Mouse (Mus musculus) cerebellum, postnatal 10 days (tissue): ENCODE measurements around the gene Cyp4a12b.
"Not testable (repeated sequence)": the region's sequence is repeated elsewhere in the genome, so short reads cannot be mapped to it uniquely, and the experiment has no call there.

Source experiments
- DNase-seq, 2 experiments: peaks; one replicate each; pipeline ENCODE4 v3.0.0; 2021; ENCODE audit warnings: mixed read lengths in 2 of 2

The Cyp4a12b gene

GRCm38 (mm10) chr4:115411324-115411723, at the start of gene Cyp4a12b:
Cyp4a12b (plus strand) TSS chr4:115411624.
- DNase-seq: not testable (repeated sequence)

GRCm38 (mm10) chr4:115365624-115366023, 45.8 kb upstream of the Cyp4a12b start:
- DNase-seq: not testable (repeated sequence)

- peak; percentile 7 to 11 for DNase-seq
Measured at GRCm38 (mm10) chr4:115368067-115368466, 43.4 kb upstream of the Cyp4a12b start.

GRCm38 (mm10) chr4:115396256-115396655, 15.2 kb upstream of the Cyp4a12b start:
- not testable (repeated sequence) for DNase-seq

DNA sequence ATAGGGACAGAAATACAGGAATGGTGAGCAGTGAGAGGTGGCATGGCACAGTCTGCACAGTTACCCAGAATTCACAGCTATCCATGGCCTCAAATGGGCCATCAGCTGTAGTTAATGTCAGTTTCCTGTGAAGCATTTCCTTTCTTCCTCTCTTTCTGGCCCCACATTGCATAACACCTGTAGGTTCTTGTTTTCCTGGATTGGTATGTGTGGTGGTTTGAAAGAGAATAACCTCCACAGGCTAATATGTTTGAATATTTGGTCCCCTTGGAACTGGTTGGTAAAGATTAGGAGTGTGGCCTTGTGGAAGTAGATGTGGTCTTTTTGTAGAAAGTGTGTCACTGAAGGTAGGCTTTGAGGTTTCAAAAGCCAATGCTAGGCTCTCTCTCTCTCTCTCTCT, 14.5 kb upstream of the Cyp4a12b start:
- not testable (repeated sequence) for DNase-seq

DNA sequence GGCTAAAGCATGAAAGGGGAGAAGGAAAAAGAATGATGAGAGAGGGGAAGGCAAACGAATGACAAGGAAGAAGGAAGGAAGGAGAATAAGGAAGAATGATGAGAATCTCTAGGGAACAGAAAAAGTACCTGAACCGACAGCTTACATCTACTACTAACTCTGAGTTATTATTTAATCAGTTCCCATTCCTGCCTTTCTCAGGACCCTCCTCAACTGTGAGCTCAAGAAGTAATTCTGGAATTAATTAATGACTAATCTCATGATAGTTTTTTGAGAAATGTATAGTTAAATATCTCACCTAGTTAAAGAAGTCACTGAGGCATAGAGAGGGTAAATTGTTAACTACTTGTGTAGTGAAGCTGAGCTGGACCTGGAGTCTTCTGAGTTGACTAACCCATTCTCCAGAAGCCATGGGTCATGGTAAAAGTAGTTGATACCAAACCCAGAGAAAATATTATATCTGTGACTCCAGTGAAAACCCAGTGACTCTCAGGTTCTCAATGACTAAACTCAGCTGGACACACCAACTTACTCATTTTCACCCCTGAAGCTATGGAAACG, 39.2 kb downstream of the Cyp4a12b start:
- DNase-seq: no peak

GRCm38 (mm10) chr4:115452304-115452703, 40.9 kb downstream of the Cyp4a12b start, which contains the start of gene Cyp4a30b:
Cyp4a30b (plus strand) TSS chr4:115452604.
- DNase-seq: no peak

DNA sequence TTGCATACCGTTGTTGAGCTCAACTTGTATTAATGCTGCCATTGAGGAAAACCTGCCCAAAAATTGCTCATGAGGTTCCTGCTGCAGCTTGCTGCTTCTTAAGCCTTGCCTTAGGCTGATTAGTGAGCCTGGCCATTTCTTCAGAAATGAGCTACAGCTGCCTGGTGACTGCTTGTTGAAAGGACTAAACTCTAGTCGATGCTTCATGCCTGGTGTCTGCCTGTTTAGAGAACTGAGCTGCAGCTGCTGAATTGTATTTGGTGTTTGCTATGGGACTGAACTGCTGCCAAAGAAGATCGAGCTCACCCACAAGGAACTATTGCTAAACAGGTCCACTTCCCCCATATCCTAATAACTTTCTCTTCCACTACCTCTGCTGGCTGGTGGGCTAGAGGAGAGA, 62.2 kb downstream of the Cyp4a12b start:
- DNase-seq: not testable (repeated sequence)

GRCm38 (mm10) chr4:115476051-115476450, 64.6 kb downstream of the Cyp4a12b start:
- DNase-seq: peak; percentile 17 to 19

GRCm38 (mm10) chr4:115481006-115481652, 69.7 kb downstream of the Cyp4a12b start:
- DNase-seq: no peak
